Mouse (Mus musculus) neural tube, embryonic 14.5 days (tissue): Measurements from ENCODE around the gene Lipo3. TPM values are rescaled to one million over a fixed set of nuclear protein-coding genes. Genes with fewer than 3 reads are reported as not detected.

Experiments used
- microRNA-seq: library from miRNA; unstranded; fragments of <30 nt; microRNA quantifications from one replicate; pipeline ENCODE4, GENCODE M21; 2016
- polyA plus RNA-seq: library from polyadenylated mRNA; unstranded; fragments of >200 nt; fragmentation: Nextera tagmentation; extraction: Ambion mirVana; gene quantifications from 2 replicates; pipeline ENCODE4 v1.2.1, GENCODE M21; 2014

The Lipo3 gene
- polyA plus RNA-seq, 1 experiment from 2014 or later: 14.9 TPM

Small RNA genes within 50 kb of the gene (microRNA-seq; reads per million reads assigned to microRNA genes)
- gene Gm27440: not detected

Other genes starting within 250 kb of the Lipo3 start
- gene Lipo4, start 244.2 kb downstream of the Lipo3 start, polyA plus RNA-seq: not detected in 2 replicates
- not detected in 2 replicates for gene Gm8978, start 136.7 kb downstream of the Lipo3 start, polyA plus RNA-seq
- gene Lipo2, start 10.6 kb downstream of the Lipo3 start, polyA plus RNA-seq: 0.58 and 1.2 TPM in 2 replicates
- gene Lipo1, start 25.5 kb upstream of the Lipo3 start, polyA plus RNA-seq: not detected in 2 replicates
- not detected in 2 replicates for gene Lipf, start 199.2 kb upstream of the Lipo3 start, polyA plus RNA-seq
- not detected in 2 replicates for gene Lipk, start 246.3 kb upstream of the Lipo3 start, polyA plus RNA-seq